Mouse (Mus musculus): ENCODE data around the gene Mpo. TPM values are rescaled to one million over a fixed set of nuclear protein-coding genes. Genes with fewer than 3 reads are reported as not detected.

The Mpo gene
- 100 to 1,000 TPM; 798 to 870 TPM for total RNA-seq (2023)

GRCm38 (mm10) chr11:87793460-87793859 lies at the start of gene Mpo:
Gene Mpo, plus strand, starts transcription at chr11:87793581.

GRCm38 (mm10) chr11:87760301-87761081 lies 32.9 kb upstream of the Mpo start, which contains the start of gene Tspoap1:
Gene Tspoap1, plus strand, starts transcription at chr11:87760541.

GRCm38 (mm10) chr11:87828239-87828900 lies 35.0 kb downstream of the Mpo start, which contains the start of gene Lpo:
Gene Lpo, minus strand, starts transcription at chr11:87828289.

GRCm38 (mm10) chr11:87852690-87853596 lies 59.6 kb downstream of the Mpo start, which contains the start of gene Mks1:
Gene Mks1, plus strand, starts transcription at chr11:87853215.

Other genes starting within 250 kb of the Mpo start
- gene Gm11492, start 226.9 kb upstream of the Mpo start, total RNA-seq (2023), result not detected
- 1 to 10 TPM in 1 of 2 experiments, not detected in 1; 1.5 TPM for gene Sept4, start 224.7 kb upstream of the Mpo start, total RNA-seq (2023)
- gene Mtmr4, start 201.4 kb upstream of the Mpo start, total RNA-seq (2023), result 10 to 100 TPM; 20.9 to 22.4 TPM
- gene Hsf5, start 176.4 kb upstream of the Mpo start, total RNA-seq (2023), result under 1 TPM; 0.11 to 0.13 TPM
- gene Rnf43, start 130.9 kb upstream of the Mpo start, total RNA-seq (2023), result 1 to 10 TPM; 1.3 to 2.6 TPM
- 100 to 1,000 TPM; 119 to 146 TPM for gene Supt4a, start 56.0 kb upstream of the Mpo start, total RNA-seq (2023)
- gene Tspoap1, start 33.0 kb upstream of the Mpo start, total RNA-seq (2023), result 10 to 100 TPM; 18.7 to 21.5 TPM
- gene Lpo, start 34.7 kb downstream of the Mpo start, total RNA-seq (2023), result not detected
- 1 to 10 TPM; 2.8 to 3.9 TPM for gene Mks1, start 59.6 kb downstream of the Mpo start, total RNA-seq (2023)
- gene Epx, start 82.0 kb downstream of the Mpo start, total RNA-seq (2023), result 10 to 100 TPM; 17.9 to 58.4 TPM
- not detected for gene Olfr462, start 98.7 kb downstream of the Mpo start, total RNA-seq (2023)
- not detected for gene Olfr463, start 103.8 kb downstream of the Mpo start, total RNA-seq (2023)
- not detected for gene Olfr464, start 127.4 kb downstream of the Mpo start, total RNA-seq (2023)
- 10 to 100 TPM; 13.4 to 14.8 TPM for gene Dynll2, start 194.0 kb downstream of the Mpo start, total RNA-seq (2023)